Mouse (Mus musculus): ENCODE data around the gene 2310009B15Rik. TPM values are rescaled to one million over a fixed set of nuclear protein-coding genes. Genes with fewer than 3 reads are reported as not detected.
"Not testable (repeated sequence)": the region's sequence is repeated elsewhere in the genome, so short reads cannot be mapped to it uniquely, and the experiment has no call there.

2310009B15Rik gene
- 38.7 and 39.0 TPM in 2 replicates for polyA plus RNA-seq (2015; fragmentation: Nextera tagmentation; extraction: Ambion mirVana)

- not testable (repeated sequence) for H3K27me3 ChIP-seq (ENCODE audit: insufficient read depth, low read length); H3K36me3 ChIP-seq (ENCODE audit: insufficient read depth, low read length); H3K9me3 ChIP-seq (ENCODE audit: low read length)
- H3K27ac ChIP-seq (ENCODE audit: low read length): peak within 1 kb of the TSS; percentile 86
- 0% methylated on average over 23 of the region's 79 CpGs for WGBS
- H3K4me2 ChIP-seq (replicated peaks; ENCODE audit: low read depth, low read length): peak within 1 kb of the TSS; percentile 17
- ATAC-seq (ENCODE audit: low FRiP score, low TSS enrichment): peak; percentile 100
- H3K9ac ChIP-seq (replicated peaks; ENCODE audit: low read length): peak within 1 kb of the TSS; percentile 71
- peak within 1 kb of the TSS; percentile 53 for H3K4me3 ChIP-seq (ENCODE audit: low read length)
- peaks cover 10% of the 10 kb centered on the region; the same call in 1 of the 2 replicates for H3K4me1 ChIP-seq (ENCODE audit: insufficient read depth, low read length)
These were observed at the start of gene 2310009B15Rik for GRCm38 (mm10) chr1:138856101-138856950. Gene 2310009B15Rik (minus strand): TSS chr1:138856852.

GRCm38 (mm10) chr1:138906256-138906655, 49.6 kb upstream of the 2310009B15Rik start:
- Histone ChIP-seq H3K9ac (replicated peaks; ENCODE audit: low read length) (no peak overlapping the region), H3K4me1 (ENCODE audit: insufficient read depth, low read length) (peaks cover 5% of the 10 kb centered on the region; the same call in 1 of the 2 replicates), H3K4me3 (ENCODE audit: low read length) (no peak overlapping the region), H3K27ac (ENCODE audit: low read length) (no peak overlapping the region), H3K36me3 (ENCODE audit: insufficient read depth, low read length) (no peaks in the 10 kb centered on the region), H3K27me3 (ENCODE audit: insufficient read depth, low read length) (no peaks in the 10 kb centered on the region), H3K9me3 (ENCODE audit: low read length) (no peaks in the 10 kb centered on the region), H3K4me2 (replicated peaks; ENCODE audit: low read depth, low read length) (no peak overlapping the region)
- no peak for ATAC-seq (ENCODE audit: low FRiP score, low TSS enrichment)
- 64% methylated on average over 3 of the region's 3 CpGs for WGBS

- WGBS: 85% methylated on average over 3 of the region's 3 CpGs
- H3K27ac ChIP-seq (ENCODE audit: low read length): no peak overlapping the region
- H3K27me3 ChIP-seq (ENCODE audit: insufficient read depth, low read length): no peaks in the 10 kb centered on the region
- no peaks in the 10 kb centered on the region for H3K36me3 ChIP-seq (ENCODE audit: insufficient read depth, low read length)
- H3K9me3 ChIP-seq (ENCODE audit: low read length): no peaks in the 10 kb centered on the region
- no peak overlapping the region for H3K9ac ChIP-seq (replicated peaks; ENCODE audit: low read length)
- no peak overlapping the region for H3K4me3 ChIP-seq (ENCODE audit: low read length)
- no peak for ATAC-seq (ENCODE audit: low FRiP score, low TSS enrichment)
- H3K4me1 ChIP-seq (ENCODE audit: insufficient read depth, low read length): peaks cover 5% of the 10 kb centered on the region; the same call in 1 of the 2 replicates
- no peak overlapping the region for H3K4me2 ChIP-seq (replicated peaks; ENCODE audit: low read depth, low read length)
These were observed 48.6 kb upstream of the 2310009B15Rik start for GRCm38 (mm10) chr1:138905092-138905765.

GRCm38 (mm10) chr1:138903894-138904293, 47.2 kb upstream of the 2310009B15Rik start:
- Histone ChIP-seq H3K4me2 (replicated peaks; ENCODE audit: low read depth, low read length) (no peak overlapping the region), H3K9ac (replicated peaks; ENCODE audit: low read length) (no peak overlapping the region), H3K4me3 (ENCODE audit: low read length) (no peak overlapping the region), H3K9me3 (ENCODE audit: low read length) (no peaks in the 10 kb centered on the region), H3K27me3 (ENCODE audit: insufficient read depth, low read length) (no peaks in the 10 kb centered on the region), H3K4me1 (ENCODE audit: insufficient read depth, low read length) (no peaks in the 10 kb centered on the region), H3K27ac (ENCODE audit: low read length) (no peak overlapping the region), H3K36me3 (ENCODE audit: insufficient read depth, low read length) (no peaks in the 10 kb centered on the region)
- ATAC-seq (ENCODE audit: low FRiP score, low TSS enrichment): no peak
- WGBS: 76% methylated on average over 5 of the region's 5 CpGs

- no peak for ATAC-seq (ENCODE audit: low FRiP score, low TSS enrichment)
- 87% methylated on average over 16 of the region's 16 CpGs for WGBS
- Histone ChIP-seq H3K27me3 (ENCODE audit: insufficient read depth, low read length) (no peaks in the 10 kb centered on the region), H3K4me1 (ENCODE audit: insufficient read depth, low read length) (no peaks in the 10 kb centered on the region), H3K9me3 (ENCODE audit: low read length) (no peaks in the 10 kb centered on the region), H3K9ac (replicated peaks; ENCODE audit: low read length) (no peak overlapping the region), H3K4me3 (ENCODE audit: low read length) (no peak overlapping the region), H3K4me2 (replicated peaks; ENCODE audit: low read depth, low read length) (no peak overlapping the region), H3K36me3 (ENCODE audit: insufficient read depth, low read length) (no peaks in the 10 kb centered on the region), H3K27ac (ENCODE audit: low read length) (no peak overlapping the region)
These were observed 44.9 kb upstream of the 2310009B15Rik start for GRCm38 (mm10) chr1:138901431-138902117.

- Histone ChIP-seq H3K4me3 (ENCODE audit: low read length) (no peak overlapping the region), H3K9me3 (ENCODE audit: low read length) (no peaks in the 10 kb centered on the region), H3K36me3 (ENCODE audit: insufficient read depth, low read length) (no peaks in the 10 kb centered on the region), H3K9ac (replicated peaks; ENCODE audit: low read length) (no peak overlapping the region), H3K27me3 (ENCODE audit: insufficient read depth, low read length) (no peaks in the 10 kb centered on the region), H3K4me2 (replicated peaks; ENCODE audit: low read depth, low read length) (no peak overlapping the region), H3K4me1 (ENCODE audit: insufficient read depth, low read length) (no peaks in the 10 kb centered on the region), H3K27ac (ENCODE audit: low read length) (no peak overlapping the region)
- no peak for ATAC-seq (ENCODE audit: low FRiP score, low TSS enrichment)
- WGBS: 85% methylated on average over 3 of the region's 3 CpGs
These were observed 39.4 kb upstream of the 2310009B15Rik start for GRCm38 (mm10) chr1:138896088-138896487.

GRCm38 (mm10) chr1:138877470-138878254, 21.0 kb upstream of the 2310009B15Rik start:
- Histone ChIP-seq H3K27ac (ENCODE audit: low read length) (no peak overlapping the region), H3K36me3 (ENCODE audit: insufficient read depth, low read length) (no peaks in the 10 kb centered on the region), H3K4me2 (replicated peaks; ENCODE audit: low read depth, low read length) (no peak overlapping the region), H3K9me3 (ENCODE audit: low read length) (no peaks in the 10 kb centered on the region; the same call in 1 of the 2 replicates), H3K4me1 (ENCODE audit: insufficient read depth, low read length) (no peaks in the 10 kb centered on the region), H3K27me3 (ENCODE audit: insufficient read depth, low read length) (no peaks in the 10 kb centered on the region), H3K4me3 (ENCODE audit: low read length) (no peak overlapping the region), H3K9ac (replicated peaks; ENCODE audit: low read length) (no peak overlapping the region)
- 80% methylated on average over 14 of the region's 14 CpGs for WGBS
- peak; percentile 51; the same call in 1 of the 2 replicates for ATAC-seq (ENCODE audit: low FRiP score, low TSS enrichment)

- WGBS: 65% methylated on average over 16 of the region's 16 CpGs
- ATAC-seq (ENCODE audit: low FRiP score, low TSS enrichment): no peak
- Histone ChIP-seq H3K27ac (ENCODE audit: low read length) (no peak overlapping the region), H3K36me3 (ENCODE audit: insufficient read depth, low read length) (no peaks in the 10 kb centered on the region), H3K4me1 (ENCODE audit: insufficient read depth, low read length) (no peaks in the 10 kb centered on the region), H3K9me3 (ENCODE audit: low read length) (no peaks in the 10 kb centered on the region; the same call in 1 of the 2 replicates), H3K4me2 (replicated peaks; ENCODE audit: low read depth, low read length) (0 out of 2 replicates have a peak overlapping the region, but pooled peaks have one; percentile 7), H3K9ac (replicated peaks; ENCODE audit: low read length) (no peak overlapping the region), H3K27me3 (ENCODE audit: insufficient read depth, low read length) (no peaks in the 10 kb centered on the region), H3K4me3 (ENCODE audit: low read length) (no peak overlapping the region)
These were observed 19.9 kb upstream of the 2310009B15Rik start for GRCm38 (mm10) chr1:138876371-138877045.
